Mouse (Mus musculus): ENCODE results near the gene Acot2.
A peak's percentile ranks its signal among the peaks of the same experiment; 100 is the strongest.

Gene Acot2

GRCm38 (mm10) chr12:84038691-84039111 lies 51.0 kb downstream of the Acot2 start, which contains the start of gene Gm49366:
TSS of gene Gm49366 (plus strand) at chr12:84038935.
- DNase-seq, result peak; percentile 15

GRCm38 (mm10) chr12:84042248-84042647 lies 54.6 kb downstream of the Acot2 start:
- no peak for DNase-seq
